Mouse (Mus musculus): ENCODE measurements at regions not wholly inside any gene's neighbourhood (a gene's known extent, or its start where the extent isn't known, plus 50 kb on each side); places are given as distances from the start of the nearest gene placed in this dataset.

DNA sequence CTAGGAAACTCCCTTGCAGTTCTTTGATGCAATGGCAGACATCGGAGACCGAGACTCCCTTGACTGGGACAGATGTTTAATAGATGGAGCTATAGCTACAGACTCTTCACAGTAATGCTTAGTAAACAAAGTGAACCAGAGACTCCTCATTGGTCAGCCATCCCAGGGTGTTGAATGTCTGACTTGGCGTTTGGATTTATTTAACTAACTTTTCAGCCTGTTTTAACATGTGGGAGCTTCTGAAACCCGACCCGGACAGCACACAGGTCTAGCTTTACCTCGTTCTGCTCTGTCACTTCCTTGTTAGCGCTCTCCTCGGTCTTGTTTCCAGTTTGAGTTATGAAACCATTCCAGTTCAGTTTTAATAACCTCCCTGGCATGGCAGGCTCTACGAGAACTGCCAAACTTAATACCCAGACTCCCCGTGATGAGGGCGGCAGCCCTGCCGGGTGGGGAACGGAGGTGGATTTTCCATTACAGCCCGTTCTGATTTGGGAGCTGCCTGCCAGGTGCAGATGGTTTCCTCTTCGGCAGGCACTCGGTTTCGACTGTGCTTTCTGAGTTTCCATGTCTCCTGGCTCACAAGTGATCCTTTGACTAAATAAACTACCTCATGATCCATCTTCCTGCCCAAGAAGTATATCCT lies 147.9 kb upstream of the Rnaseh2b start:
- Histone ChIP-seq H3K9me3 (no peaks in the 10 kb centered on the region), H3K36me3 (replicated peaks) (no peaks in the 10 kb centered on the region), H3K27me3 (replicated peaks; ENCODE audit: low read depth, poor library complexity, severe bottlenecking) (no peaks in the 10 kb centered on the region), H3K4me1 (peaks cover 11% of the 10 kb centered on the region; the same call in 1 of the 2 replicates), H3K4me3 (no peak overlapping the region), H3K27ac (replicated peaks) (no peak overlapping the region; the same call in 1 of the 2 replicates)
- peak; percentile 22 for DNase-seq (ENCODE audit: low spot score)
- 70% methylated on average over 17 of the region's 17 CpGs for WGBS

GRCm38 (mm10) chr14:62157038-62157716 lies 135.2 kb upstream of the Rnaseh2b start:
- no peak overlapping the region for H3K27ac ChIP-seq (replicated peaks)
- no peak for DNase-seq (ENCODE audit: low spot score)
- H3K27me3 ChIP-seq (replicated peaks; ENCODE audit: low read depth, poor library complexity, severe bottlenecking) = no peaks in the 10 kb centered on the region
- no peak overlapping the region for H3K4me3 ChIP-seq
- 0 out of 2 replicates have a peak, but pooled peaks cover 5% of the 10 kb centered on the region for H3K9me3 ChIP-seq
- H3K4me1 ChIP-seq = peaks cover 10% of the 10 kb centered on the region; the same call in 1 of the 2 replicates
- H3K36me3 ChIP-seq (replicated peaks) = no peaks in the 10 kb centered on the region
- WGBS = 85% methylated on average over 7 of the region's 7 CpGs

- no peak overlapping the region for H3K27ac ChIP-seq (replicated peaks)
Measured at GRCm38 (mm10) chr14:62159690-62160089, 132.7 kb upstream of the Rnaseh2b start.

DNA sequence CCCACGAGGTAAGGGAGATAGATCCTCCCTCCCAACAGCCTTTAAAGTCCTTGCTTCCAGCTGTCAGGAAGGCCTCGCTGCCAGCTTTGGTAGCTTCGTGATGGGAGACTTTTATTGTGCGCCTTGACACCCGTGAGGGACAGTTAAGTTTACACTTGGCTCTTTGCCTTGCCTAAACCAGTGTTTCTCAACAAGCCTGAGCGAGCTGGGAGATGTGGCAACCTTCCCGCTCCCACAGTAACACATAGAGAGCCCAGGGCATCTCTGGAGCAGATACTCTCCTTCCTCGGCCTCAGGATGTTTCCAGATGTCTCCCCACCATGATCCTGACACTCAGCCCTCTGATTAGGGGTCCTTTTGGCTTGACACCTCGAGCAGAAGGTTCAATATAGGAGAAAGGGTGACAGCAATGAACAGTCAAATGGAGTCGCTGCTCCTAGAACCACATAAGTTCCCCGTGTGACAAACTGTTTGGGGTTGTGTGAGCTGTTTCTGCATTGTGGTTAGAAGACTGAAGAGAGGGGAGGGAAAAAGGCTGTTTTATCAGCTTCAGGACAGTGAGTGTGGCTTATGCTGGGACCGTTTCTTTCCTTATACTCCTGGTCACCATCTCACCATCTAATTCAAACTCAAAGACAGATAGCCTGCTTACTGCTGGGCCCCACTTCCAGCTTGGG lies 129.1 kb upstream of the Rnaseh2b start:
- no peak for DNase-seq (ENCODE audit: low spot score)
- 80% methylated on average over 12 of the region's 12 CpGs for WGBS

More at GRCm38 (mm10) chr14:62159690-62160089, 132.7 kb upstream of the Rnaseh2b start:
- H3K27me3 ChIP-seq (replicated peaks; ENCODE audit: low read depth, poor library complexity, severe bottlenecking) = no peaks in the 10 kb centered on the region
- WGBS = 71% methylated on average over 2 of the region's 2 CpGs
- no peaks in the 10 kb centered on the region for H3K36me3 ChIP-seq (replicated peaks)
- DNase-seq (ENCODE audit: low spot score) = no peak
- peaks cover 10% of the 10 kb centered on the region; the same call in 1 of the 2 replicates for H3K4me1 ChIP-seq
- H3K4me3 ChIP-seq = no peak overlapping the region
- 0 out of 2 replicates have a peak, but pooled peaks cover 5% of the 10 kb centered on the region for H3K9me3 ChIP-seq

GRCm38 (mm10) chr14:62164918-62165317 lies 127.5 kb upstream of the Rnaseh2b start:
- WGBS = 80% methylated on average over 4 of the region's 4 CpGs
- H3K4me3 ChIP-seq = no peak overlapping the region
- no peaks in the 10 kb centered on the region for H3K9me3 ChIP-seq
- H3K27ac ChIP-seq (replicated peaks) = no peak overlapping the region
- H3K27me3 ChIP-seq (replicated peaks; ENCODE audit: low read depth, poor library complexity, severe bottlenecking) = peaks cover 6% of the 10 kb centered on the region; the same call in 1 of the 2 replicates
- DNase-seq (ENCODE audit: low spot score) = no peak
- H3K36me3 ChIP-seq (replicated peaks) = no peaks in the 10 kb centered on the region
- peaks cover 16% of the 10 kb centered on the region for H3K4me1 ChIP-seq

More for the DNA sequence above, 129.1 kb upstream of the Rnaseh2b start:
- no peak overlapping the region for H3K27ac ChIP-seq (replicated peaks)
- no peaks in the 10 kb centered on the region for H3K9me3 ChIP-seq
- peaks cover 6% of the 10 kb centered on the region; the same call in 1 of the 2 replicates for H3K27me3 ChIP-seq (replicated peaks; ENCODE audit: low read depth, poor library complexity, severe bottlenecking)
- H3K36me3 ChIP-seq (replicated peaks) = no peaks in the 10 kb centered on the region
- peaks cover 18% of the 10 kb centered on the region for H3K4me1 ChIP-seq
- H3K4me3 ChIP-seq = no peak overlapping the region

DNA sequence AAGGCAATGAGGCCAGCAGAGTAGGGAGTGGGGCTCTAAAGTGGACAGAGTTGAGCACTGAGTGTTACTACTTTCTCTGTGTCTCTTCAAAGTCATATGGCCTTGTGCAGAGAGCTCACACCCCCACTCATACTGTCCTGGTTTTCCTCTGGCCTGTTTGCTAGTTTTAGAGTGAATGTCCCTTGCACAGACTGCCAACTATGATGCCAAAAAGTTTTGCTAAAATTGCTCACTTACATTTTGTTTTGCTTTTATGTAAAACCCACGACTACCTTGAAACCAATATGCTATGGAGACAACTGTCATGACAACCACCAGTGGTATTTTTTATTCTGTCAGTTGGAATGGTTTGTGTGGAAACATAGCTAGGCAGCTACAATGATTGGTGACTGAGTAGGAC lies 126.4 kb upstream of the Rnaseh2b start:
- WGBS = 86% methylated on average over 1 of the region's 1 CpGs
- Histone ChIP-seq H3K27ac (replicated peaks) (no peak overlapping the region), H3K36me3 (replicated peaks) (no peaks in the 10 kb centered on the region), H3K4me3 (no peak overlapping the region), H3K9me3 (no peaks in the 10 kb centered on the region), H3K27me3 (replicated peaks; ENCODE audit: low read depth, poor library complexity, severe bottlenecking) (peaks cover 6% of the 10 kb centered on the region; the same call in 1 of the 2 replicates), H3K4me1 (peaks cover 20% of the 10 kb centered on the region)
- no peak for DNase-seq (ENCODE audit: low spot score)

DNA sequence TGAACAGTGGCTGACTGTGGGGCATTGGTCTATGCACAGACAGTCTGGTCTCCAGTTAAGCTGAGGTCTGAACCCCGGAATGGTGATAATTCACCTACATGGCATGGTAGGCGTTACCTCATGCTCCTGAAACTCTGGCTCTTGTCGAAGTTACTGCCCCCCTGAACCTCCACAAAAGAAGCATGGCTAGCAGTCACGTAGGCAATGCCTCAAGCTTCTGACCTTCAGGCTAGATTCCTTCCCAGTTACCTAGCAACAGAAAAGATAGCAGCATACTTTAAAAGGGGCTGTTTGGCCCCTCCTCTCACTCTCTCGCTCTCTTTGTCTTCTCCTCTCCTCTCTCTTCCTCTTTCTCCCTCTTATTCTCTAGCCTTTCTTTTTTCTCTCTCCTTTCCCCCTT lies 125.8 kb upstream of the Rnaseh2b start:
- Histone ChIP-seq H3K27ac (replicated peaks) (no peak overlapping the region), H3K9me3 (no peaks in the 10 kb centered on the region), H3K4me1 (peaks cover 20% of the 10 kb centered on the region), H3K4me3 (no peak overlapping the region), H3K27me3 (replicated peaks; ENCODE audit: low read depth, poor library complexity, severe bottlenecking) (peaks cover 6% of the 10 kb centered on the region; the same call in 1 of the 2 replicates), H3K36me3 (replicated peaks) (no peaks in the 10 kb centered on the region)
- DNase-seq (ENCODE audit: low spot score) = no peak
- 66% methylated on average over 5 of the region's 5 CpGs for WGBS

DNA sequence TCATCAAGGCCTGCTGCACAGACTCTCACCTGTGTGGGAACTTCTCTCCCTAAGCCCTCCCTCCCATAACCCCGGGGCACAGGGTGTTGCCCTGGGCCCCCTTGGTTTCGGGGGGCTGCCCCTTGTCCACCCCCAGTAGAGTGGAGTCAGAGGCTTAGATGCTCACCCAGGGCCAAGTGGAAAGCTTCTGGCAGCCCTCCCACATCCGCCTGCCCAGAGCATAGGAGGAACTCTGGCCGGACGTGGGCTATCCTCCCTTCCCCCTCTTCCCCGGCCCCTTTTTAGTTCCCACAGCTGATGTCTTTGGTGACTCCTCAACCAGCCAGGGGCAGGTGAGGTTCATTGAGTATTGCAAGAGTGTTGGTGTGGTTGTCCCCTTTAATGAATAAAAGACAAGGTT lies 125.3 kb upstream of the Rnaseh2b start:
- Histone ChIP-seq H3K27ac (replicated peaks) (no peak overlapping the region; the same call in 1 of the 2 replicates), H3K4me3 (no peak overlapping the region), H3K4me1 (peaks cover 16% of the 10 kb centered on the region), H3K27me3 (replicated peaks; ENCODE audit: low read depth, poor library complexity, severe bottlenecking) (peaks cover 6% of the 10 kb centered on the region; the same call in 1 of the 2 replicates), H3K9me3 (no peaks in the 10 kb centered on the region), H3K36me3 (replicated peaks) (no peaks in the 10 kb centered on the region)
- 77% methylated on average over 6 of the region's 6 CpGs for WGBS
- DNase-seq (ENCODE audit: low spot score) = no peak

GRCm38 (mm10) chr14:62168711-62169110 lies 123.7 kb upstream of the Rnaseh2b start:
- H3K9me3 ChIP-seq = no peaks in the 10 kb centered on the region
- H3K27me3 ChIP-seq (replicated peaks; ENCODE audit: low read depth, poor library complexity, severe bottlenecking) = peaks cover 6% of the 10 kb centered on the region; the same call in 1 of the 2 replicates
- H3K27ac ChIP-seq (replicated peaks) = no peak overlapping the region
- 81% methylated on average over 6 of the region's 6 CpGs for WGBS
- peaks cover 22% of the 10 kb centered on the region for H3K4me1 ChIP-seq
- no peaks in the 10 kb centered on the region for H3K36me3 ChIP-seq (replicated peaks)
- no peak overlapping the region for H3K4me3 ChIP-seq
- no peak for DNase-seq (ENCODE audit: low spot score)

- Histone ChIP-seq H3K9me3 (no peaks in the 10 kb centered on the region), H3K27ac (replicated peaks) (no peak overlapping the region), H3K4me1 (peaks cover 39% of the 10 kb centered on the region), H3K27me3 (replicated peaks; ENCODE audit: low read depth, poor library complexity, severe bottlenecking) (peaks cover 3% of the 10 kb centered on the region; the same call in 1 of the 2 replicates), H3K4me3 (no peak overlapping the region), H3K36me3 (replicated peaks) (no peaks in the 10 kb centered on the region)
- DNase-seq (ENCODE audit: low spot score) = no peak
- WGBS = 75% methylated on average over 5 of the region's 5 CpGs
Measured at GRCm38 (mm10) chr14:62170385-62170784, 122.0 kb upstream of the Rnaseh2b start.

DNA sequence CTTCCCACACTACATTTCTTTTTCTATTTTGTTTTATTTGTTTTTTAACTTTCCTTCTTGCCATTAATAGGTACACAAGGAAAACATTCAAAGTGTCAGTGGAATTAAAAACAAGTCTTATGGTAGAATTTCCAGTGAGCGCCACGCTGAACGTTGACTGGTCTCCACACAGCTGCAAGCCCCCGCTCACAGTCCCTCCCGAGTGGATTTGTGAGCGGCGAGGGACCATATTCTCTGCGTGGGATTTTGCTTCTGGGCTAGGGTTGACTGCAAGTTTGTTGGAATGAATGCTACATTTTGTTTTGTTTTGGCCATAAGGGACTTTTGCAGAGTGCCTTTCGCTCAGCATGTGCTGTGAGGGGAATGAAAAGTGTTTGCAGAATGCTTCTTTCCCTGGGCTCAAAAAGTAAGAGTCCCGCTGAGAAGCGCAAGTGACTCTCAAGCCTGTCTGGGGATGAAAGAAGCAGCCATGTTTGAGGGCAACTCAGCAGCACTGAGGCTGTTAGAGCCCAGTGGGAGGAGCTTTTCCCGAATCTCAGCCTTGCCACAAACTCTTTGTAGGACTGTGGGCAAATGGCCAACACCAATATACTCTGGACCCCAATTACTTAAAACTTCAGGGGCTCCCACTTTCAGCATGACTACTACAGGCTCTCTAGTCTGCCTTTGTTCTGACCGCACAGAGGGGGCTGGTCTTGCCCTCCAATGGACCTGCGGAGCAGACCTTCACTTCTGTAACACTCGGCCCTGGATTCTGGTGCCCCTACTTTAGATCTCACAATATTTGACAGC lies 120.9 kb upstream of the Rnaseh2b start:
- no peaks in the 10 kb centered on the region for H3K9me3 ChIP-seq
- H3K4me1 ChIP-seq = peaks cover 41% of the 10 kb centered on the region
- no peak overlapping the region for H3K27ac ChIP-seq (replicated peaks)
- H3K36me3 ChIP-seq (replicated peaks) = no peaks in the 10 kb centered on the region
- no peak for DNase-seq (ENCODE audit: low spot score)
- peaks cover under 1% of the 10 kb centered on the region; the same call in 1 of the 2 replicates for H3K27me3 ChIP-seq (replicated peaks; ENCODE audit: low read depth, poor library complexity, severe bottlenecking)
- 78% methylated on average over 15 of the region's 15 CpGs for WGBS
- H3K4me3 ChIP-seq = no peak overlapping the region
